Mouse (Mus musculus) myocyte (in vitro differentiated cells): ENCODE data around the gene Syngr2. TPM values are rescaled to one million over a fixed set of nuclear protein-coding genes. Genes with fewer than 3 reads are reported as not detected.

Source experiments
- H3K27me3 ChIP-seq: one replicate; pipeline ENCODE4 v1.6.1; 2011; ENCODE audit not compliant: control insufficient read depth, insufficient read depth, insufficient read length
- H3K36me3 ChIP-seq: one replicate; pipeline ENCODE4 v1.6.1; 2011; ENCODE audit not compliant: control insufficient read depth, insufficient read depth
- H3K4me2 ChIP-seq: one replicate; pipeline ENCODE4 v1.6.1; 2011; ENCODE audit warnings: low read depth, control low read depth
- H3K4me3 ChIP-seq: one replicate; pipeline ENCODE4 v1.5.1; 2011; ENCODE audit warnings: mild to moderate bottlenecking, control low read depth, moderate library complexity
- H3K79me2 ChIP-seq: one replicate; pipeline ENCODE4 v1.6.1; 2011; ENCODE audit not compliant: control insufficient read depth, insufficient read depth
- H3ac ChIP-seq: one replicate; pipeline ENCODE4 v1.6.1; 2011; ENCODE audit not compliant: control insufficient read depth, insufficient read length
- CEBPB ChIP-seq: IDR thresholded peaks from 2 replicates; pipeline ENCODE4 v1.6.1; 2011; ENCODE audit warnings: mild to moderate bottlenecking, moderate library complexity; ENCODE audit not compliant: poor library complexity, insufficient read depth, severe bottlenecking
- E2F4 ChIP-seq: IDR thresholded peaks from one replicate; pipeline ENCODE4 v1.6.1; 2011; ENCODE audit warnings: mild to moderate bottlenecking, control low read depth, moderate library complexity; ENCODE audit not compliant: insufficient read depth
- MAX ChIP-seq: IDR thresholded peaks from one replicate; pipeline ENCODE4 v1.6.1; 2011; ENCODE audit warnings: low read depth, mild to moderate bottlenecking, control low read depth
- MYOD1 ChIP-seq, 3 experiments: IDR thresholded peaks; one replicate each; pipeline ENCODE4 v1.6.1; 2011; ENCODE audit warnings: control low read depth in 2 of 3, low read depth in 2 of 3, mild to moderate bottlenecking in 2 of 3, moderate library complexity in 1 of 3; ENCODE audit not compliant: insufficient read length in 2 of 3, control insufficient read depth in 1 of 3
- MYOG ChIP-seq, 3 experiments: IDR thresholded peaks; one replicate each; pipeline ENCODE4 v1.6.1; 2011; ENCODE audit warnings: control low read depth in 2 of 3, low read depth in 2 of 3, mild to moderate bottlenecking in 2 of 3; ENCODE audit not compliant: insufficient read length in 2 of 3, control insufficient read depth in 1 of 3, insufficient read depth in 1 of 3
- POLR2A ChIP-seq: IDR thresholded peaks from one replicate; pipeline ENCODE4 v1.6.1; 2011; ENCODE audit warnings: low read depth, mild to moderate bottlenecking, control low read depth, moderate library complexity; ENCODE audit not compliant: insufficient read length
- POLR2AphosphoS2 ChIP-seq: IDR thresholded peaks from one replicate; pipeline ENCODE4 v1.6.1; 2011; ENCODE audit warnings: low read depth, control low read depth; ENCODE audit not compliant: insufficient read length
- REST ChIP-seq: IDR thresholded peaks from one replicate; pipeline ENCODE4 v1.6.1; 2011; ENCODE audit warnings: mild to moderate bottlenecking, control low read depth, moderate library complexity; ENCODE audit not compliant: insufficient read depth, insufficient read length
- SRF ChIP-seq: IDR thresholded peaks from one replicate; pipeline ENCODE4 v1.6.1; 2011; ENCODE audit warnings: low read depth; ENCODE audit not compliant: control insufficient read depth, insufficient read length
- TCF12 ChIP-seq: IDR thresholded peaks from one replicate; pipeline ENCODE4 v1.6.1; 2011; ENCODE audit warnings: mild to moderate bottlenecking, control low read depth; ENCODE audit not compliant: poor library complexity, insufficient read depth, severe bottlenecking
- TCF3 ChIP-seq: IDR thresholded peaks from one replicate; pipeline ENCODE4 v1.6.1; 2011; ENCODE audit warnings: low read depth, control low read depth; ENCODE audit not compliant: insufficient read length
- USF1 ChIP-seq: IDR thresholded peaks from one replicate; pipeline ENCODE4 v1.6.1; 2011; ENCODE audit warnings: low read depth, mild to moderate bottlenecking, control low read depth, moderate library complexity
- polyA plus RNA-seq: library from polyadenylated mRNA; unstranded; fragments of >200 nt; fragmentation: generic; extraction: Trizol; gene quantifications from one replicate; pipeline ENCODE4 v1.2.1, GENCODE M21; 2012; ENCODE audit warnings: missing spikeins

Gene Syngr2
- polyA plus RNA-seq, 1 experiment = 109 TPM

GRCm38 (mm10) chr11:117825333-117826101 lies 16.0 kb downstream of the Syngr2 start, which contains the start of the genes Afmid and Tk1:
Gene Afmid (plus strand): TSS chr11:117825924.
Gene Tk1 (minus strand): TSS chr11:117826092.
- peak within 1 kb of the TSS; percentile 5 for H3ac ChIP-seq
- no peak for TF ChIP-seq MAX
- TF ChIP-seq REST = no peak
- peak; percentile 1 for TF ChIP-seq SRF
- peak; percentile 61 for TF ChIP-seq POLR2AphosphoS2
- TF ChIP-seq TCF12 = no peak
- peak; percentile 74 for TF ChIP-seq E2F4
- peak; percentile 54 for TF ChIP-seq POLR2A
- peak within 1 kb of the TSS; percentile 45 for H3K4me3 ChIP-seq
- no peaks in the 10 kb centered on the region for H3K36me3 ChIP-seq
- peak within 1 kb of the TSS; percentile 94 for H3K4me2 ChIP-seq
- H3K27me3 ChIP-seq = no peaks in the 10 kb centered on the region
- peaks cover 26% of the 10 kb centered on the region for H3K79me2 ChIP-seq

GRCm38 (mm10) chr11:117826164-117826563 lies 16.7 kb downstream of the Syngr2 start:
- H3K36me3 ChIP-seq = no peaks in the 10 kb centered on the region
- H3K4me3 ChIP-seq = peak overlapping the region; percentile 45
- H3K79me2 ChIP-seq = peaks cover 19% of the 10 kb centered on the region
- H3K4me2 ChIP-seq = peak overlapping the region; percentile 94
- no peaks in the 10 kb centered on the region for H3K27me3 ChIP-seq
- no peak for TF ChIP-seq REST
- TF ChIP-seq MYOD1 (IDR thresholded peaks at IDR 0.05; ENCODE audit: control insufficient read depth in 1 of 3, insufficient read length in 2 of 3, low read depth in 2 of 3) = no peak
- no peak for TF ChIP-seq CEBPB
- no peak for TF ChIP-seq TCF12
- no peak for TF ChIP-seq USF1
- TF ChIP-seq E2F4 = no peak
- TF ChIP-seq MYOG (IDR thresholded peaks at IDR 0.05; ENCODE audit: control insufficient read depth in 1 of 3, insufficient read depth in 1 of 3, insufficient read length in 2 of 3, low read depth in 2 of 3) = no peak
- no peak for TF ChIP-seq SRF
- H3ac ChIP-seq = peak overlapping the region; percentile 5

- peak overlapping the region; percentile 94 for H3K4me2 ChIP-seq
- H3ac ChIP-seq = no peak overlapping the region
- peaks cover 12% of the 10 kb centered on the region for H3K79me2 ChIP-seq
- H3K4me3 ChIP-seq = peak overlapping the region; percentile 45
- no peaks in the 10 kb centered on the region for H3K36me3 ChIP-seq
- no peaks in the 10 kb centered on the region for H3K27me3 ChIP-seq
- TF ChIP-seq TCF3 (no peak), POLR2AphosphoS2 (peak; percentile 8)
Measured at GRCm38 (mm10) chr11:117826916-117827315, 17.4 kb downstream of the Syngr2 start.

GRCm38 (mm10) chr11:117827386-117827785 lies 17.9 kb downstream of the Syngr2 start:
- peak overlapping the region; percentile 94 for H3K4me2 ChIP-seq
- H3K4me3 ChIP-seq = peak overlapping the region; percentile 45

GRCm38 (mm10) chr11:117828149-117828887 lies 18.9 kb downstream of the Syngr2 start:
- H3K4me2 ChIP-seq = peak overlapping the region; percentile 94

More at GRCm38 (mm10) chr11:117827386-117827785, 17.9 kb downstream of the Syngr2 start:
- H3ac ChIP-seq = no peak overlapping the region
- H3K36me3 ChIP-seq = no peaks in the 10 kb centered on the region
- H3K79me2 ChIP-seq = peaks cover 7% of the 10 kb centered on the region
- TF ChIP-seq POLR2AphosphoS2 (no peak), E2F4 (no peak), MYOD1 (IDR thresholded peaks at IDR 0.05; ENCODE audit: control insufficient read depth in 1 of 3, insufficient read length in 2 of 3, low read depth in 2 of 3) (peak in 2 of 3 experiments; percentile 32 to 44), USF1 (no peak), MYOG (IDR thresholded peaks at IDR 0.05; ENCODE audit: control insufficient read depth in 1 of 3, insufficient read depth in 1 of 3, insufficient read length in 2 of 3, low read depth in 2 of 3) (peak in 1 of 3 experiments; percentile 25), MAX (no peak)
- H3K27me3 ChIP-seq = no peaks in the 10 kb centered on the region

More at GRCm38 (mm10) chr11:117828149-117828887, 18.9 kb downstream of the Syngr2 start:
- Histone ChIP-seq H3K36me3 (no peaks in the 10 kb centered on the region), H3K4me3 (peak overlapping the region; percentile 45), H3K27me3 (no peaks in the 10 kb centered on the region), H3K79me2 (peaks cover 7% of the 10 kb centered on the region), H3ac (no peak overlapping the region)
- no peak for TF ChIP-seq POLR2A
- 0 out of 2 replicates have a peak, but pooled peaks have one; percentile 22 for TF ChIP-seq CEBPB
